Mouse (Mus musculus): Measurements from ENCODE around the gene Olfr601. TPM values are rescaled to one million over a fixed set of nuclear protein-coding genes. Genes with fewer than 3 reads are reported as not detected.
"Not testable (repeated sequence)": the region's sequence is repeated elsewhere in the genome, so short reads cannot be mapped to it uniquely, and the experiment has no call there.

Gene Olfr601
- not detected in 2 replicates for polyA plus RNA-seq (2015; fragmentation: Nextera tagmentation; extraction: Ambion mirVana)

GRCm38 (mm10) chr7:103362555-103362954 is at the start of gene Olfr601:
TSS of gene Olfr601 (minus strand) at chr7:103362655.
- H3K36me3 ChIP-seq (ENCODE audit: control insufficient read depth, insufficient read depth, low read length) = no peaks in the 10 kb centered on the region
- no peak within 1 kb of the TSS for H3K4me3 ChIP-seq (replicated peaks; ENCODE audit: low read length)
- H3K4me1 ChIP-seq (ENCODE audit: control insufficient read depth, insufficient read depth, low read length) = no peaks in the 10 kb centered on the region
- no peak within 1 kb of the TSS for H3K4me2 ChIP-seq (ENCODE audit: low read depth, low read length)
- no peak within 1 kb of the TSS for H3K9ac ChIP-seq (ENCODE audit: low read length)
- no peaks in the 10 kb centered on the region for H3K27me3 ChIP-seq (ENCODE audit: control insufficient read depth, insufficient read depth, low read length)
- ATAC-seq (ENCODE audit: insufficient read depth, low FRiP score) = no peak
- H3K27ac ChIP-seq (ENCODE audit: low read length) = no peak within 1 kb of the TSS
- WGBS = 85% methylated on average over 1 of the region's 1 CpGs
- H3K9me3 ChIP-seq (replicated peaks; ENCODE audit: control insufficient read depth, low read length) = no peaks in the 10 kb centered on the region

GRCm38 (mm10) chr7:103406521-103407055 is 44.1 kb upstream of the Olfr601 start:
- not testable (repeated sequence) for H3K27ac ChIP-seq (ENCODE audit: low read length); H3K9me3 ChIP-seq (replicated peaks; ENCODE audit: control insufficient read depth, low read length); H3K4me1 ChIP-seq (ENCODE audit: control insufficient read depth, insufficient read depth, low read length); H3K9ac ChIP-seq (ENCODE audit: low read length); H3K36me3 ChIP-seq (ENCODE audit: control insufficient read depth, insufficient read depth, low read length); H3K27me3 ChIP-seq (ENCODE audit: control insufficient read depth, insufficient read depth, low read length); ATAC-seq (ENCODE audit: insufficient read depth, low FRiP score); H3K4me3 ChIP-seq (replicated peaks; ENCODE audit: low read length); H3K4me2 ChIP-seq (ENCODE audit: low read depth, low read length)
- 67% methylated on average over 3 of the region's 3 CpGs for WGBS

GRCm38 (mm10) chr7:103398981-103399380 is 36.5 kb upstream of the Olfr601 start:
- Histone ChIP-seq H3K27ac (ENCODE audit: low read length) (no peak overlapping the region), H3K36me3 (ENCODE audit: control insufficient read depth, insufficient read depth, low read length) (no peaks in the 10 kb centered on the region), H3K4me2 (ENCODE audit: low read depth, low read length) (no peak overlapping the region), H3K27me3 (ENCODE audit: control insufficient read depth, insufficient read depth, low read length) (no peaks in the 10 kb centered on the region), H3K4me3 (replicated peaks; ENCODE audit: low read length) (no peak overlapping the region), H3K9ac (ENCODE audit: low read length) (no peak overlapping the region), H3K9me3 (replicated peaks; ENCODE audit: control insufficient read depth, low read length) (no peaks in the 10 kb centered on the region), H3K4me1 (ENCODE audit: control insufficient read depth, insufficient read depth, low read length) (no peaks in the 10 kb centered on the region)
- WGBS = 12% methylated on average over 1 of the region's 1 CpGs
- no peak for ATAC-seq (ENCODE audit: insufficient read depth, low FRiP score)

GRCm38 (mm10) chr7:103397758-103398157 is 35.3 kb upstream of the Olfr601 start:
- no peak overlapping the region for H3K27ac ChIP-seq (ENCODE audit: low read length)
- ATAC-seq (ENCODE audit: insufficient read depth, low FRiP score) = no peak
- no peaks in the 10 kb centered on the region for H3K36me3 ChIP-seq (ENCODE audit: control insufficient read depth, insufficient read depth, low read length)
- no peaks in the 10 kb centered on the region for H3K9me3 ChIP-seq (replicated peaks; ENCODE audit: control insufficient read depth, low read length)
- no peak overlapping the region for H3K9ac ChIP-seq (ENCODE audit: low read length)
- H3K4me3 ChIP-seq (replicated peaks; ENCODE audit: low read length) = no peak overlapping the region
- H3K4me2 ChIP-seq (ENCODE audit: low read depth, low read length) = no peak overlapping the region
- no peaks in the 10 kb centered on the region for H3K4me1 ChIP-seq (ENCODE audit: control insufficient read depth, insufficient read depth, low read length)
- H3K27me3 ChIP-seq (ENCODE audit: control insufficient read depth, insufficient read depth, low read length) = no peaks in the 10 kb centered on the region

GRCm38 (mm10) chr7:103386077-103386476 is 23.6 kb upstream of the Olfr601 start, which contains the start of gene Olfr603:
TSS of gene Olfr603 (minus strand) at chr7:103386177.
- Histone ChIP-seq H3K4me1 (ENCODE audit: control insufficient read depth, insufficient read depth, low read length) (no peaks in the 10 kb centered on the region), H3K9ac (ENCODE audit: low read length) (no peak within 1 kb of the TSS), H3K27me3 (ENCODE audit: control insufficient read depth, insufficient read depth, low read length) (no peaks in the 10 kb centered on the region), H3K4me3 (replicated peaks; ENCODE audit: low read length) (no peak within 1 kb of the TSS), H3K27ac (ENCODE audit: low read length) (no peak within 1 kb of the TSS), H3K36me3 (ENCODE audit: control insufficient read depth, insufficient read depth, low read length) (no peaks in the 10 kb centered on the region), H3K9me3 (replicated peaks; ENCODE audit: control insufficient read depth, low read length) (no peaks in the 10 kb centered on the region), H3K4me2 (ENCODE audit: low read depth, low read length) (no peak within 1 kb of the TSS)
- ATAC-seq (ENCODE audit: insufficient read depth, low FRiP score) = no peak

GRCm38 (mm10) chr7:103349569-103349968 is 12.9 kb downstream of the Olfr601 start, which contains the start of gene Olfr600:
TSS of gene Olfr600 (minus strand) at chr7:103349669.
- no peak for ATAC-seq (ENCODE audit: insufficient read depth, low FRiP score)
- Histone ChIP-seq H3K27ac (ENCODE audit: low read length) (no peak within 1 kb of the TSS), H3K4me3 (replicated peaks; ENCODE audit: low read length) (no peak within 1 kb of the TSS), H3K4me1 (ENCODE audit: control insufficient read depth, insufficient read depth, low read length) (no peaks in the 10 kb centered on the region), H3K9ac (ENCODE audit: low read length) (no peak within 1 kb of the TSS), H3K4me2 (ENCODE audit: low read depth, low read length) (no peak within 1 kb of the TSS), H3K9me3 (replicated peaks; ENCODE audit: control insufficient read depth, low read length) (no peaks in the 10 kb centered on the region), H3K27me3 (ENCODE audit: control insufficient read depth, insufficient read depth, low read length) (no peaks in the 10 kb centered on the region), H3K36me3 (ENCODE audit: control insufficient read depth, insufficient read depth, low read length) (no peaks in the 10 kb centered on the region)

GRCm38 (mm10) chr7:103335617-103336016 is 26.8 kb downstream of the Olfr601 start, which contains the start of gene Olfr599:
TSS of gene Olfr599 (plus strand) at chr7:103335917.
- H3K4me1 ChIP-seq (ENCODE audit: control insufficient read depth, insufficient read depth, low read length) = no peaks in the 10 kb centered on the region
- no peak for ATAC-seq (ENCODE audit: insufficient read depth, low FRiP score)
- H3K9ac ChIP-seq (ENCODE audit: low read length) = no peak within 1 kb of the TSS
- H3K4me3 ChIP-seq (replicated peaks; ENCODE audit: low read length) = no peak within 1 kb of the TSS
- 79% methylated on average over 1 of the region's 1 CpGs for WGBS
- H3K36me3 ChIP-seq (ENCODE audit: control insufficient read depth, insufficient read depth, low read length) = no peaks in the 10 kb centered on the region
- no peaks in the 10 kb centered on the region for H3K27me3 ChIP-seq (ENCODE audit: control insufficient read depth, insufficient read depth, low read length)
- H3K9me3 ChIP-seq (replicated peaks; ENCODE audit: control insufficient read depth, low read length) = no peaks in the 10 kb centered on the region
- H3K27ac ChIP-seq (ENCODE audit: low read length) = no peak within 1 kb of the TSS
- H3K4me2 ChIP-seq (ENCODE audit: low read depth, low read length) = no peak within 1 kb of the TSS

GRCm38 (mm10) chr7:103323268-103323667 is 39.2 kb downstream of the Olfr601 start, which contains the start of gene Olfr598:
TSS of gene Olfr598 (plus strand) at chr7:103323568.
- H3K4me3 ChIP-seq (replicated peaks; ENCODE audit: low read length) = no peak within 1 kb of the TSS
- no peak within 1 kb of the TSS for H3K9ac ChIP-seq (ENCODE audit: low read length)
- no peaks in the 10 kb centered on the region for H3K36me3 ChIP-seq (ENCODE audit: control insufficient read depth, insufficient read depth, low read length)
- H3K4me2 ChIP-seq (ENCODE audit: low read depth, low read length) = no peak within 1 kb of the TSS
- no peaks in the 10 kb centered on the region for H3K27me3 ChIP-seq (ENCODE audit: control insufficient read depth, insufficient read depth, low read length)
- no peak for ATAC-seq (ENCODE audit: insufficient read depth, low FRiP score)
- H3K4me1 ChIP-seq (ENCODE audit: control insufficient read depth, insufficient read depth, low read length) = no peaks in the 10 kb centered on the region
- no peak within 1 kb of the TSS for H3K27ac ChIP-seq (ENCODE audit: low read length)
- no peaks in the 10 kb centered on the region for H3K9me3 ChIP-seq (replicated peaks; ENCODE audit: control insufficient read depth, low read length)

GRCm38 (mm10) chr7:103316015-103316414 is 46.4 kb downstream of the Olfr601 start, which contains the start of gene Olfr597:
TSS of gene Olfr597 (plus strand) at chr7:103316315.
- H3K4me2 ChIP-seq (ENCODE audit: low read depth, low read length); H3K27me3 ChIP-seq (ENCODE audit: control insufficient read depth, insufficient read depth, low read length); H3K27ac ChIP-seq (ENCODE audit: low read length); H3K4me3 ChIP-seq (replicated peaks; ENCODE audit: low read length); H3K4me1 ChIP-seq (ENCODE audit: control insufficient read depth, insufficient read depth, low read length); H3K9ac ChIP-seq (ENCODE audit: low read length); H3K36me3 ChIP-seq (ENCODE audit: control insufficient read depth, insufficient read depth, low read length); H3K9me3 ChIP-seq (replicated peaks; ENCODE audit: control insufficient read depth, low read length); ATAC-seq (ENCODE audit: insufficient read depth, low FRiP score): not testable (repeated sequence)
- 76% methylated on average over 2 of the region's 2 CpGs for WGBS

Measured in stomach, embryonic 16.5 days (tissue).